11 mouse cellular contexts compared by ENCODE assay signal in the genomic region with DNA sequence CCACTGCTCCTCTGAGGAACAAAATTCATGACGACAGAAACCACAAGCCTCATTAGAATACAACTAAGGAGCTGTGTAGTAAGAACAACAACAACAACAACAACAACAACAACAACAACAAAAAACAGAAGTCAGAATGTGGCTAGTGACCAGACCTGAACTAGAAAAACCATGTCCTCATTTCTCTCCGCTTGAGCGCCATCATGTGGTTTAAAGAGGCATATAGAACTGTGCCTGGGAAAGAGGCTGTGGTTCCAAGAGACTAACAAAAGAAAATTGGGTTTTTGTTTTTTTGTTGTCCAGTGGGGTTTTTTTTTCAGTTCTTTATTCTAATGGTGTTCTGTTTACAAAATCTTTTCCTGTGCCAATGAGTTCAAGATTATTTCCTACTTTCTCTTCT. TPM values are rescaled to one million over a fixed set of nuclear protein-coding genes. Genes with fewer than 3 reads are reported as not detected.
DNase-seq lines count a peak whose midpoint lies in the region; ATAC-seq lines count a peak whose summit lies in the region.
"Had no signal": no experiment of that assay in that cellular context is flagged by ENCODE, and none has a peak within 500 bp of the region (broad histone marks: within the 10 kb centered on the region; RNA-seq: fewer than 3 reads in every experiment).

No protein-coding gene starts in this region.

- H3K36me3 ChIP-seq in embryonic facial prominence, embryonic 11.5 days (replicated peaks; ENCODE audit: control insufficient read depth, insufficient read depth, low read depth, low read length), result no peaks in the 10 kb centered on the region
- no peaks in the 10 kb centered on the region for H3K36me3 ChIP-seq in embryonic facial prominence, embryonic 10.5 days (replicated peaks)
- H3K36me3 ChIP-seq in limb, embryonic 11.5 days (ENCODE audit: control insufficient read depth, insufficient read depth, low read length), result no peaks in the 10 kb centered on the region
- no peaks in the 10 kb centered on the region for H3K36me3 ChIP-seq in limb, embryonic 10.5 days
- H3K36me3 ChIP-seq in forebrain, embryonic 15.5 days, result no peaks in the 10 kb centered on the region
- H3K36me3 ChIP-seq: embryonic facial prominence, embryonic 15.5 days had no signal

- no peak overlapping the region for H3K4me3 ChIP-seq in embryonic facial prominence, embryonic 11.5 days (ENCODE audit: low read depth, low read length)
- no peak overlapping the region for H3K4me3 ChIP-seq in embryonic facial prominence, embryonic 10.5 days
- no peak overlapping the region for H3K4me3 ChIP-seq in limb, embryonic 11.5 days (ENCODE audit: low read depth, low read length)
- no peak overlapping the region for H3K4me3 ChIP-seq in limb, embryonic 10.5 days
- H3K4me3 ChIP-seq in forebrain, embryonic 15.5 days, result no peak overlapping the region
- H3K4me3 ChIP-seq: embryonic facial prominence, embryonic 15.5 days had no signal

- no peak overlapping the region for H3K27ac ChIP-seq in embryonic facial prominence, embryonic 11.5 days (replicated peaks; ENCODE audit: low read depth, low read length)
- H3K27ac ChIP-seq in embryonic facial prominence, embryonic 10.5 days (replicated peaks), result no peak overlapping the region
- H3K27ac ChIP-seq in limb, embryonic 11.5 days (replicated peaks; ENCODE audit: low read depth, low read length), result no peak overlapping the region
- H3K27ac ChIP-seq in limb, embryonic 10.5 days, result no peak overlapping the region
- no peak overlapping the region for H3K27ac ChIP-seq in forebrain, embryonic 15.5 days (replicated peaks)
- H3K27ac ChIP-seq: embryonic facial prominence, embryonic 15.5 days had no signal

- no peak overlapping the region for H3K9ac ChIP-seq in embryonic facial prominence, embryonic 11.5 days (replicated peaks; ENCODE audit: low read length)
- H3K9ac ChIP-seq in limb, embryonic 11.5 days (ENCODE audit: low read length), result no peak overlapping the region
- no peak overlapping the region for H3K9ac ChIP-seq in forebrain, embryonic 15.5 days (replicated peaks)
- H3K9ac ChIP-seq: embryonic facial prominence, embryonic 15.5 days had no signal

- WGBS in embryonic facial prominence, embryonic 11.5 days, result 22% methylated on average over 3 of the region's 3 CpGs
- 22% methylated on average over 3 of the region's 3 CpGs for WGBS in embryonic facial prominence, embryonic 10.5 days
- WGBS in limb, embryonic 11.5 days, result 25% methylated on average over 3 of the region's 3 CpGs
- WGBS in limb, embryonic 10.5 days, result 16% methylated on average over 3 of the region's 3 CpGs
- 11% methylated on average over 3 of the region's 3 CpGs for WGBS in forebrain, embryonic 15.5 days

- ATAC-seq in embryonic facial prominence, embryonic 11.5 days (replicated peaks; ENCODE audit: insufficient number of reproducible peaks, low FRiP score, low TSS enrichment, low read depth), result no peak
- ATAC-seq in limb, embryonic 11.5 days (ENCODE audit: insufficient number of reproducible peaks, low FRiP score, low TSS enrichment, low read depth), result no peak
- ATAC-seq in forebrain, embryonic 15.5 days (replicated peaks), result no peak

- H3K4me2 ChIP-seq in embryonic facial prominence, embryonic 11.5 days (ENCODE audit: low read depth, low read length), result no peak overlapping the region
- no peak overlapping the region for H3K4me2 ChIP-seq in limb, embryonic 11.5 days (ENCODE audit: low read depth, severe bottlenecking)
- H3K4me2 ChIP-seq in forebrain, embryonic 15.5 days (replicated peaks), result no peak overlapping the region
- H3K4me2 ChIP-seq: embryonic facial prominence, embryonic 15.5 days; midbrain, embryonic 11.5 days had no signal

- peak; percentile 3 for DNase-seq in embryonic facial prominence, embryonic 11.5 days (ENCODE audit: low spot score)
- DNase-seq in embryonic facial prominence, embryonic 10.5 days (ENCODE audit: low spot score), result no peak
- DNase-seq in limb, embryonic 11.5 days (ENCODE audit: low spot score), result peak; percentile 25
- no peak for DNase-seq in limb, embryonic 10.5 days (ENCODE audit: low spot score)
- peak; percentile 61 for DNase-seq in adipocyte (ENCODE audit: low spot score)
- peak; percentile 11 to 13 for DNase-seq in layer of hippocampus, postnatal 10 days (ENCODE audit: low spot score in 2 of 2)
- no peak for DNase-seq in thymus, postnatal 0 days (ENCODE audit: low spot score)

- no peaks in the 10 kb centered on the region for H3K4me1 ChIP-seq in embryonic facial prominence, embryonic 11.5 days (ENCODE audit: control insufficient read depth, insufficient read depth, low read length)
- H3K4me1 ChIP-seq in embryonic facial prominence, embryonic 10.5 days, result no peaks in the 10 kb centered on the region
- H3K4me1 ChIP-seq in limb, embryonic 11.5 days (ENCODE audit: control insufficient read depth, insufficient read depth, low read length), result no peaks in the 10 kb centered on the region
- H3K4me1 ChIP-seq in limb, embryonic 10.5 days, result no peaks in the 10 kb centered on the region
- H3K4me1 ChIP-seq in forebrain, embryonic 15.5 days, result no peaks in the 10 kb centered on the region
- H3K4me1 ChIP-seq: embryonic facial prominence, embryonic 15.5 days had no signal

- H3K27me3 ChIP-seq in embryonic facial prominence, embryonic 11.5 days (ENCODE audit: control insufficient read depth, insufficient read depth, low read length), result no peaks in the 10 kb centered on the region
- H3K27me3 ChIP-seq in embryonic facial prominence, embryonic 10.5 days (replicated peaks; ENCODE audit: low read depth, poor library complexity, severe bottlenecking), result peaks cover 19% of the 10 kb centered on the region
- H3K27me3 ChIP-seq in limb, embryonic 11.5 days (ENCODE audit: control insufficient read depth, insufficient read depth, low read length), result no peaks in the 10 kb centered on the region
- H3K27me3 ChIP-seq in limb, embryonic 10.5 days (ENCODE audit: low read depth, poor library complexity, severe bottlenecking), result peaks cover 33% of the 10 kb centered on the region
- H3K27me3 ChIP-seq in forebrain, embryonic 15.5 days, result no peaks in the 10 kb centered on the region
- H3K27me3 ChIP-seq: embryonic facial prominence, embryonic 15.5 days had no signal

- H3K9me3 ChIP-seq in embryonic facial prominence, embryonic 11.5 days (replicated peaks; ENCODE audit: control insufficient read depth, low read length), result no peaks in the 10 kb centered on the region
- H3K9me3 ChIP-seq in embryonic facial prominence, embryonic 10.5 days, result no peaks in the 10 kb centered on the region
- no peaks in the 10 kb centered on the region for H3K9me3 ChIP-seq in limb, embryonic 11.5 days (ENCODE audit: control insufficient read depth, low read length)
- H3K9me3 ChIP-seq in limb, embryonic 10.5 days (replicated peaks), result no peaks in the 10 kb centered on the region
- H3K9me3 ChIP-seq in forebrain, embryonic 15.5 days, result no peaks in the 10 kb centered on the region
- H3K9me3 ChIP-seq: embryonic facial prominence, embryonic 15.5 days had no signal

RNA-seq across cellular contexts. Expression of a gene that starts 16.7 kb away (rescaled TPM):
- polyA plus RNA-seq in embryonic facial prominence, embryonic 11.5 days (2014; fragmentation: Nextera tagmentation; extraction: Ambion mirVana), result 7.4 and 8.1 TPM in 2 replicates
- 9.5 and 10.4 TPM in 2 replicates for polyA plus RNA-seq in embryonic facial prominence, embryonic 10.5 days (2016; fragmentation: Nextera tagmentation; extraction: Ambion mirVana)
- 11.2 and 12.3 TPM in 2 replicates for polyA plus RNA-seq in limb, embryonic 11.5 days (2014; fragmentation: Nextera tagmentation; extraction: Ambion mirVana)
- polyA plus RNA-seq in limb, embryonic 10.5 days (2016; fragmentation: Nextera tagmentation; extraction: Ambion mirVana), result 10.1 and 12.9 TPM in 2 replicates
- total RNA-seq in layer of hippocampus, postnatal 10 days (2021), result 10 to 100 TPM; 21.0 to 21.8 TPM
- polyA plus RNA-seq in thymus, postnatal 0 days (2015; fragmentation: Nextera tagmentation; extraction: Ambion mirVana), result 0.70 and 0.78 TPM in 2 replicates
- polyA plus RNA-seq in forebrain, embryonic 15.5 days (2015; fragmentation: Nextera tagmentation; extraction: Ambion mirVana), result 4.1 and 4.8 TPM in 2 replicates

RNA-seq across cellular contexts. Expression of a gene that starts 26.1 kb away (rescaled TPM):
- polyA plus RNA-seq in embryonic facial prominence, embryonic 11.5 days (2014; fragmentation: Nextera tagmentation; extraction: Ambion mirVana), result not detected in 2 replicates
- polyA plus RNA-seq in embryonic facial prominence, embryonic 10.5 days (2016; fragmentation: Nextera tagmentation; extraction: Ambion mirVana), result not detected in 2 replicates
- not detected in 2 replicates for polyA plus RNA-seq in limb, embryonic 11.5 days (2014; fragmentation: Nextera tagmentation; extraction: Ambion mirVana)
- not detected in 2 replicates for polyA plus RNA-seq in limb, embryonic 10.5 days (2016; fragmentation: Nextera tagmentation; extraction: Ambion mirVana)
- not detected for total RNA-seq in layer of hippocampus, postnatal 10 days (2021)
- polyA plus RNA-seq in thymus, postnatal 0 days (2015; fragmentation: Nextera tagmentation; extraction: Ambion mirVana), result not detected in 2 replicates
- polyA plus RNA-seq in forebrain, embryonic 15.5 days (2015; fragmentation: Nextera tagmentation; extraction: Ambion mirVana), result not detected in 2 replicates
- total RNA-seq: layer of hippocampus, adult 18-20 months had no signal
- polyA plus RNA-seq: embryonic facial prominence, embryonic 15.5 days; midbrain, embryonic 11.5 days had no signal

RNA-seq across cellular contexts. Expression of a gene that starts 46.7 kb away (rescaled TPM):
- not detected in 2 replicates for polyA plus RNA-seq in embryonic facial prominence, embryonic 11.5 days (2014; fragmentation: Nextera tagmentation; extraction: Ambion mirVana)
- not detected in 2 replicates for polyA plus RNA-seq in embryonic facial prominence, embryonic 10.5 days (2016; fragmentation: Nextera tagmentation; extraction: Ambion mirVana)
- polyA plus RNA-seq in limb, embryonic 11.5 days (2014; fragmentation: Nextera tagmentation; extraction: Ambion mirVana), result not detected in 2 replicates
- polyA plus RNA-seq in limb, embryonic 10.5 days (2016; fragmentation: Nextera tagmentation; extraction: Ambion mirVana), result not detected in 2 replicates
- total RNA-seq in layer of hippocampus, postnatal 10 days (2021), result not detected
- not detected in 2 replicates for polyA plus RNA-seq in thymus, postnatal 0 days (2015; fragmentation: Nextera tagmentation; extraction: Ambion mirVana)
- polyA plus RNA-seq in forebrain, embryonic 15.5 days (2015; fragmentation: Nextera tagmentation; extraction: Ambion mirVana), result not detected in 2 replicates
- total RNA-seq: layer of hippocampus, adult 18-20 months had no signal
- polyA plus RNA-seq: embryonic facial prominence, embryonic 15.5 days; midbrain, embryonic 11.5 days had no signal

RNA-seq across cellular contexts. Expression of a gene that starts 47.0 kb away (rescaled TPM):
- polyA plus RNA-seq in embryonic facial prominence, embryonic 11.5 days (2014; fragmentation: Nextera tagmentation; extraction: Ambion mirVana), result not detected in 2 replicates
- not detected in 2 replicates for polyA plus RNA-seq in embryonic facial prominence, embryonic 10.5 days (2016; fragmentation: Nextera tagmentation; extraction: Ambion mirVana)
- polyA plus RNA-seq in limb, embryonic 11.5 days (2014; fragmentation: Nextera tagmentation; extraction: Ambion mirVana), result not detected in 2 replicates
- polyA plus RNA-seq in limb, embryonic 10.5 days (2016; fragmentation: Nextera tagmentation; extraction: Ambion mirVana), result not detected in 2 replicates
- not detected for total RNA-seq in layer of hippocampus, postnatal 10 days (2021)
- 0.10 TPM in 1 of 2 replicates, not detected in the other for polyA plus RNA-seq in thymus, postnatal 0 days (2015; fragmentation: Nextera tagmentation; extraction: Ambion mirVana)
- not detected in 2 replicates for polyA plus RNA-seq in forebrain, embryonic 15.5 days (2015; fragmentation: Nextera tagmentation; extraction: Ambion mirVana)
- total RNA-seq: layer of hippocampus, adult 18-20 months had no signal
- polyA plus RNA-seq: embryonic facial prominence, embryonic 15.5 days; midbrain, embryonic 11.5 days had no signal

Comparison
In these comparisons a context has a peak if more than half of its experiments do, and no peak if none do; other contexts are left out.
1. DNase-seq: peak in embryonic facial prominence, embryonic 11.5 days (single experiment), limb, embryonic 11.5 days (single experiment), adipocyte (single experiment) and layer of hippocampus, postnatal 10 days (2 of 2); none in embryonic facial prominence, embryonic 10.5 days (single experiment), limb, embryonic 10.5 days (single experiment) and thymus, postnatal 0 days (single experiment).